Mouse (Mus musculus) midbrain, embryonic 12.5 days (tissue): Measurements from ENCODE around the gene Nfkbil1. TPM values are rescaled to one million over a fixed set of nuclear protein-coding genes. Genes with fewer than 3 reads are reported as not detected.

Experiments used
- ATAC-seq: fragments of 200-750 bp; cut with Nextera tagmentation; 2 replicates; pipeline ENCODE4 v1.8.0; 2017; ENCODE audit warnings: low read depth, moderate TSS enrichment, moderate library complexity; ENCODE audit not compliant: low FRiP score
- H3K27ac ChIP-seq: fragments of 300-500 bp; sonication (generic); replicated peaks from 2 replicates; pipeline ENCODE4 v1.5.1; 2016; ENCODE audit warnings: mild to moderate bottlenecking
- H3K27me3 ChIP-seq: fragments of 300-500 bp; sonication (generic); 2 replicates; pipeline ENCODE4 v1.6.1; 2016; ENCODE audit warnings: mild to moderate bottlenecking
- H3K36me3 ChIP-seq: fragments of 300-500 bp; sonication (generic); 2 replicates; pipeline ENCODE4 v1.6.1; 2016
- H3K4me1 ChIP-seq: fragments of 300-500 bp; sonication (generic); 2 replicates; pipeline ENCODE4 v1.6.1; 2016
- H3K4me2 ChIP-seq: fragments of 300-500 bp; sonication (generic); replicated peaks from 2 replicates; pipeline ENCODE4 v1.6.1; 2016; ENCODE audit warnings: mild to moderate bottlenecking, moderate library complexity
- H3K4me3 ChIP-seq: fragments of 300-500 bp; sonication (generic); 2 replicates; pipeline ENCODE4 v1.5.1; 2016; ENCODE audit warnings: mild to moderate bottlenecking
- H3K9ac ChIP-seq: fragments of 300-500 bp; sonication (generic); replicated peaks from 2 replicates; pipeline ENCODE4 v1.6.1; 2016; ENCODE audit warnings: mild to moderate bottlenecking, moderate library complexity
- H3K9me3 ChIP-seq: fragments of 300-500 bp; sonication (generic); 2 replicates; pipeline ENCODE4 v1.6.1; 2016; ENCODE audit warnings: mild to moderate bottlenecking
- WGBS: fragments of 180-500 bp; shearing (Covaris S2); methylation state at CpG from one replicate; pipeline ENCODE4 v1.1.7; 2016; 5-methylcytosine and 5-hydroxymethylcytosine counted together
- polyA plus RNA-seq: library from polyadenylated mRNA; unstranded; fragments of >200 nt; fragmentation: Nextera tagmentation; extraction: Ambion mirVana; gene quantifications from 2 replicates; pipeline ENCODE4 v1.2.1, GENCODE M21; 2016

Gene Nfkbil1
- polyA plus RNA-seq, 1 experiment from 2014 or later = 10.9 TPM

GRCm38 (mm10) chr17:35232659-35233058 lies 2.9 kb downstream of the Nfkbil1 start:
- no peaks in the 10 kb centered on the region for H3K27me3 ChIP-seq
- H3K27ac ChIP-seq = 0 out of 2 replicates have a peak overlapping the region, but pooled peaks have one; percentile 30
- H3K4me3 ChIP-seq = no peak overlapping the region
- no peak for ATAC-seq
- no peak overlapping the region for H3K9ac ChIP-seq
- 91% methylated on average over 5 of the region's 5 CpGs for WGBS
- H3K36me3 ChIP-seq = peaks cover 40% of the 10 kb centered on the region
- H3K9me3 ChIP-seq = no peaks in the 10 kb centered on the region
- peaks cover 27% of the 10 kb centered on the region for H3K4me1 ChIP-seq
- H3K4me2 ChIP-seq = no peak overlapping the region

- 13% methylated on average over 12 of the region's 12 CpGs for WGBS
- H3K4me2 ChIP-seq = peak overlapping the region; percentile 21; the same call in 1 of the 2 replicates
- peaks cover 27% of the 10 kb centered on the region for H3K4me1 ChIP-seq
- no peak overlapping the region for H3K4me3 ChIP-seq
- no peaks in the 10 kb centered on the region for H3K27me3 ChIP-seq
- no peak for ATAC-seq
- H3K27ac ChIP-seq = no peak overlapping the region
- H3K36me3 ChIP-seq = peaks cover 46% of the 10 kb centered on the region
- H3K9ac ChIP-seq = 0 out of 2 replicates have a peak overlapping the region, but pooled peaks have one; percentile 11
- H3K9me3 ChIP-seq = no peaks in the 10 kb centered on the region
Measured at GRCm38 (mm10) chr17:35232043-35232442, 3.5 kb downstream of the Nfkbil1 start.

GRCm38 (mm10) chr17:35231022-35231421 lies 4.6 kb downstream of the Nfkbil1 start:
- no peak for ATAC-seq
- Histone ChIP-seq H3K27me3 (no peaks in the 10 kb centered on the region), H3K4me2 (no peak overlapping the region), H3K9ac (no peak overlapping the region), H3K4me3 (no peak overlapping the region), H3K27ac (no peak overlapping the region), H3K4me1 (peaks cover 20% of the 10 kb centered on the region), H3K9me3 (no peaks in the 10 kb centered on the region), H3K36me3 (peaks cover 49% of the 10 kb centered on the region)
- WGBS = 93% methylated on average over 10 of the region's 10 CpGs

- no peaks in the 10 kb centered on the region for H3K27me3 ChIP-seq
- ATAC-seq = no peak
- no peak overlapping the region for H3K4me2 ChIP-seq
- H3K4me3 ChIP-seq = no peak overlapping the region
- H3K4me1 ChIP-seq = 0 out of 2 replicates have a peak, but pooled peaks cover under 1% of the 10 kb centered on the region
- H3K27ac ChIP-seq = no peak overlapping the region
- WGBS = 89% methylated on average over 14 of the region's 14 CpGs
- peaks cover 55% of the 10 kb centered on the region for H3K36me3 ChIP-seq
- no peak overlapping the region for H3K9ac ChIP-seq
- H3K9me3 ChIP-seq = no peaks in the 10 kb centered on the region
Measured at GRCm38 (mm10) chr17:35226561-35227046, 9.0 kb downstream of the Nfkbil1 start.

GRCm38 (mm10) chr17:35225456-35225855 lies 10.1 kb downstream of the Nfkbil1 start:
- Histone ChIP-seq H3K9ac (no peak overlapping the region), H3K27ac (no peak overlapping the region), H3K4me2 (no peak overlapping the region), H3K27me3 (no peaks in the 10 kb centered on the region), H3K4me1 (no peaks in the 10 kb centered on the region), H3K4me3 (no peak overlapping the region), H3K36me3 (peaks cover 54% of the 10 kb centered on the region), H3K9me3 (no peaks in the 10 kb centered on the region)
- ATAC-seq = no peak
- WGBS = 94% methylated on average over 5 of the region's 5 CpGs

- no peak for ATAC-seq
- H3K27ac ChIP-seq = no peak overlapping the region
- WGBS = 95% methylated on average over 4 of the region's 4 CpGs
- no peak overlapping the region for H3K4me2 ChIP-seq
- H3K4me1 ChIP-seq = no peaks in the 10 kb centered on the region
- H3K36me3 ChIP-seq = peaks cover 56% of the 10 kb centered on the region
- no peaks in the 10 kb centered on the region for H3K9me3 ChIP-seq
- no peak overlapping the region for H3K9ac ChIP-seq
- no peak overlapping the region for H3K4me3 ChIP-seq
- no peaks in the 10 kb centered on the region for H3K27me3 ChIP-seq
Measured at GRCm38 (mm10) chr17:35224641-35225040, 11.0 kb downstream of the Nfkbil1 start.

GRCm38 (mm10) chr17:35222299-35222698 lies 13.3 kb downstream of the Nfkbil1 start:
- Histone ChIP-seq H3K9me3 (no peaks in the 10 kb centered on the region), H3K4me2 (no peak overlapping the region), H3K4me1 (no peaks in the 10 kb centered on the region), H3K27me3 (no peaks in the 10 kb centered on the region), H3K9ac (no peak overlapping the region), H3K36me3 (peaks cover 43% of the 10 kb centered on the region), H3K27ac (no peak overlapping the region), H3K4me3 (no peak overlapping the region)
- ATAC-seq = no peak
- WGBS = 82% methylated on average over 6 of the region's 6 CpGs

- H3K9ac ChIP-seq = no peak within 1 kb of the TSS
Measured at GRCm38 (mm10) chr17:35220156-35220952, 15.2 kb downstream of the Nfkbil1 start, which contains the start of gene Gm16181. Gene Gm16181, plus strand, starts transcription at chr17:35220834.

GRCm38 (mm10) chr17:35219601-35220041 lies 16.0 kb downstream of the Nfkbil1 start:
- H3K4me3 ChIP-seq = no peak overlapping the region
- no peak overlapping the region for H3K9ac ChIP-seq
- H3K36me3 ChIP-seq = peaks cover 30% of the 10 kb centered on the region
- no peak overlapping the region for H3K27ac ChIP-seq
- H3K9me3 ChIP-seq = no peaks in the 10 kb centered on the region
- H3K27me3 ChIP-seq = no peaks in the 10 kb centered on the region
- 89% methylated on average over 6 of the region's 6 CpGs for WGBS
- no peaks in the 10 kb centered on the region for H3K4me1 ChIP-seq
- H3K4me2 ChIP-seq = no peak overlapping the region
- ATAC-seq = no peak

More at GRCm38 (mm10) chr17:35220156-35220952, 15.2 kb downstream of the Nfkbil1 start, which contains the start of gene Gm16181:
- no peak within 1 kb of the TSS for H3K4me2 ChIP-seq
- H3K27ac ChIP-seq = peak within 1 kb of the TSS; percentile 7; the same call in 1 of the 2 replicates
- H3K27me3 ChIP-seq = no peaks in the 10 kb centered on the region
- WGBS = 77% methylated on average over 28 of the region's 28 CpGs
- H3K9me3 ChIP-seq = no peaks in the 10 kb centered on the region
- no peak for ATAC-seq
- H3K36me3 ChIP-seq = peaks cover 35% of the 10 kb centered on the region
- no peaks in the 10 kb centered on the region for H3K4me1 ChIP-seq
- no peak within 1 kb of the TSS for H3K4me3 ChIP-seq

- Histone ChIP-seq H3K36me3 (peaks cover 27% of the 10 kb centered on the region), H3K4me2 (no peak overlapping the region), H3K9me3 (no peaks in the 10 kb centered on the region), H3K27me3 (no peaks in the 10 kb centered on the region), H3K27ac (no peak overlapping the region), H3K4me1 (no peaks in the 10 kb centered on the region), H3K4me3 (no peak overlapping the region), H3K9ac (no peak overlapping the region)
- whole genome bisulfite sequencing = 85% methylated on average over 18 of the region's 18 CpGs
- no peak for ATAC-seq
Measured at GRCm38 (mm10) chr17:35218516-35219193, 16.9 kb downstream of the Nfkbil1 start.

- Histone ChIP-seq H3K4me3 (no peak overlapping the region), H3K27me3 (no peaks in the 10 kb centered on the region), H3K4me1 (no peaks in the 10 kb centered on the region), H3K4me2 (no peak overlapping the region), H3K9me3 (no peaks in the 10 kb centered on the region), H3K27ac (no peak overlapping the region), H3K9ac (no peak overlapping the region), H3K36me3 (no peaks in the 10 kb centered on the region)
- no peak for ATAC-seq
- WGBS = 90% methylated on average over 5 of the region's 5 CpGs
Measured at GRCm38 (mm10) chr17:35213071-35213470, 22.5 kb downstream of the Nfkbil1 start.

- H3K9ac ChIP-seq = no peak overlapping the region
- H3K4me3 ChIP-seq = no peak overlapping the region
- H3K9me3 ChIP-seq = no peaks in the 10 kb centered on the region
- H3K36me3 ChIP-seq = no peaks in the 10 kb centered on the region
- no peak for ATAC-seq
- no peaks in the 10 kb centered on the region for H3K27me3 ChIP-seq
- H3K4me2 ChIP-seq = no peak overlapping the region
- H3K4me1 ChIP-seq = no peaks in the 10 kb centered on the region
- 81% methylated on average over 3 of the region's 3 CpGs for WGBS
- no peak overlapping the region for H3K27ac ChIP-seq
Measured at GRCm38 (mm10) chr17:35210593-35210992, 25.0 kb downstream of the Nfkbil1 start.
